Mouse (Mus musculus) limb, embryonic 14.5 days (tissue): ENCODE data around the gene Tcta. TPM values are rescaled to one million over a fixed set of nuclear protein-coding genes. Genes with fewer than 3 reads are reported as not detected.
"Not testable (repeated sequence)": the region's sequence is repeated elsewhere in the genome, so short reads cannot be mapped to it uniquely, and the experiment has no call there.

ENCODE experiments used
- ATAC-seq: fragments of 200-750 bp; cut with Nextera tagmentation; 2 replicates; pipeline ENCODE4 v1.8.0; 2017; ENCODE audit warnings: low read depth, moderate number of reproducible peaks, moderate TSS enrichment; ENCODE audit not compliant: low FRiP score
- DNase-seq: peaks from one replicate; pipeline ENCODE4 v3.0.0-alpha.2; 2015; ENCODE audit warnings: low spot score
- H3K27ac ChIP-seq: fragments of 300-500 bp; sonication (generic); replicated peaks from 2 replicates; pipeline ENCODE4 v1.5.1; 2014; ENCODE audit warnings: low read depth, mild to moderate bottlenecking, low read length, moderate library complexity, mixed read lengths
- H3K27me3 ChIP-seq: fragments of 300-500 bp; sonication (generic); 2 replicates; pipeline ENCODE4 v1.6.1; 2014; ENCODE audit warnings: low read length, mixed read lengths; ENCODE audit not compliant: control insufficient read depth, insufficient read depth
- H3K36me3 ChIP-seq: fragments of 300-500 bp; sonication (generic); 2 replicates; pipeline ENCODE4 v1.6.1; 2014; ENCODE audit warnings: mild to moderate bottlenecking, low read length, moderate library complexity, mixed read lengths; ENCODE audit not compliant: control insufficient read depth, insufficient read depth
- H3K4me1 ChIP-seq: fragments of 300-500 bp; sonication (generic); 2 replicates; pipeline ENCODE4 v1.6.1; 2014; ENCODE audit warnings: antibody characterized with exemption, low read length, mixed read lengths; ENCODE audit not compliant: control insufficient read depth, insufficient read depth
- H3K4me2 ChIP-seq: fragments of 300-500 bp; sonication (generic); replicated peaks from 2 replicates; pipeline ENCODE4 v1.6.1; 2014; ENCODE audit warnings: low read depth, mild to moderate bottlenecking, low read length, moderate library complexity; ENCODE audit not compliant: severe bottlenecking
- H3K4me3 ChIP-seq: fragments of 300-500 bp; sonication (generic); replicated peaks from 2 replicates; pipeline ENCODE4 v1.5.1; 2014; ENCODE audit warnings: low read length
- H3K9ac ChIP-seq: fragments of 300-500 bp; sonication (generic); 2 replicates; pipeline ENCODE4 v1.6.1; 2014; ENCODE audit warnings: mild to moderate bottlenecking, low read depth, low read length, moderate library complexity; ENCODE audit not compliant: severe bottlenecking
- H3K9me3 ChIP-seq: fragments of 300-500 bp; sonication (generic); 2 replicates; pipeline ENCODE4 v1.6.1; 2016; ENCODE audit warnings: low read length; ENCODE audit not compliant: control insufficient read depth
- POLR2A ChIP-seq: fragments of 200-500 bp; IDR thresholded peaks from 2 replicates; pipeline ENCODE4 v1.8.0; 2012; ENCODE audit warnings: inconsistent platforms, mild to moderate bottlenecking, moderate library complexity, borderline replicate concordance; ENCODE audit not compliant: insufficient read depth, insufficient read length; ENCODE audit errors: extremely low read depth
- WGBS: fragments of 180-500 bp; shearing (Covaris S2); extraction: QIAGEN DNeasy Blood & Tissue Kit; methylation state at CpG from one replicate; pipeline ENCODE4 v1.1.7; 2014; 5-methylcytosine and 5-hydroxymethylcytosine counted together
- polyA plus RNA-seq, 2 experiments: library from polyadenylated mRNA; depleted of rRNA in 1 of 2; stranded (reverse) in 1 of 2; unstranded in 1 of 2; fragments of >200 nt; fragmentation: Nextera tagmentation in 1 of 2; extraction: Ambion mirVana in 1 of 2; gene quantifications; 2 replicates each; pipeline versions ENCODE4 v1.2.1 to v1.2.3; 2012 to 2014

Gene Tcta
- polyA plus RNA-seq, 2 experiments: 36.8 to 38.6 TPM

DNA sequence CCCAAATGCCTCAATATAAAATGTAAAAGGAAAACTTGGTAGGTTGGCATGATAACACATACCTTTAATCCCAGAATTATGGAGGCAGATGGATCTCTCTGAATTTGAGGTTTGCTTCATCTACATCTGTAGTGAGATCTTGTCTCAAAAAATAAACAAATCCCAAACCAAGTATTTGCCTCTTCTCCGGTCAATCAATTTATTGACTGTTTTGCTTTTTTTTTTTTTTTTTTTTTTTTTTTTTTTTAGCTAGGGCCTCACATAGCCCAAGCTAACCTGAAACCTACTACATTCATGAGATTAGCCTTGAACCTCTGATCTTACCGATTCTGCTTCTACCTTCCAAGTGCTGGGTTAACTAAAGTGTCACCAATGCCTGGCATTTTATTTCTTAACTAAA, 16.6 kb downstream of the Tcta start:
- Histone ChIP-seq H3K36me3 (peaks cover 5% of the 10 kb centered on the region; the same call in 1 of the 2 replicates), H3K9me3 (no peaks in the 10 kb centered on the region), H3K4me1 (peaks cover 5% of the 10 kb centered on the region), H3K4me3 (peak overlapping the region; percentile 54), H3K9ac (peak overlapping the region; percentile 61; the same call in 1 of the 2 replicates), H3K27me3 (no peaks in the 10 kb centered on the region), H3K4me2 (peak overlapping the region; percentile 56; the same call in 1 of the 2 replicates), H3K27ac (peak overlapping the region; percentile 80)
- DNase-seq: no peak
- 63% methylated on average over 2 of the region's 2 CpGs for WGBS
- no peak for ATAC-seq
- no peak for TF ChIP-seq POLR2A

DNA sequence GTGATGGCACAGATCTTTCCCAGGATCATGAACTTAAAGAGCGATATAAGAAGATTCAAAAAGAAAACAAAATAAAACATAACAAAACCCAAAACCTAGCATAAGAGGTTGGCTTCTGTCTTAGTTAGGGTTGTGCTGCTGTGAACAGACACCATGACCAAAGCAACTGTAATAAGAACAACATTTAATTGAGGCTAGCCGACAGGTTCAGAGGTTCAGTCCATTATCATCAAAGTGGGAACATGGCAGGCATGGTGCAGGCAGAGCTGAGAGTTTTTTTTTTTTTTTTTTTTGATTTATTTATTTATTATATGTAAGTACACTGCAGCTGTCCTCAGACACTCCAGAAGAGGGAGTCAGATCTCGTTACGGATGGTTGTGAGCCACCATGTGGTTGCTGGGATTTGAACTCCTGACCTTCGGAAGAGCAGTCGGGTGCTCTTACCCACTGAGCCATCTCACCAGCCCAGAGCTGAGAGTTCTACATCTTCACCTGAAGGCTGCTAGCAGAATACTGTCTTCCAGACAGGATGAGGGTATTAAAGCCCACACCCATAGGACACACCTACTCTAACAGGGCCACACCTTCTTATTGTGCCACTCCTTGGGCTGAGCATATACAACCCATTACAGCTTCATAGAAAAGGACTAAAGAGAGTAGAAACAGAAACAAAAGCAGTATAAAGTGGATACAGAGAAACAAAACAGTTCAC, 18.3 kb downstream of the Tcta start:
- H3K9me3 ChIP-seq, H3K4me1 ChIP-seq, H3K9ac ChIP-seq, ATAC-seq, H3K27ac ChIP-seq, H3K27me3 ChIP-seq, H3K4me3 ChIP-seq, H3K36me3 ChIP-seq, DNase-seq, H3K4me2 ChIP-seq: not testable (repeated sequence)
- WGBS: 73% methylated on average over 5 of the region's 6 CpGs

GRCm38 (mm10) chr9:108284410-108284809, 21.6 kb downstream of the Tcta start:
- DNase-seq (peak; percentile 83), ATAC-seq (peak; percentile 77)
- H3K9ac ChIP-seq: no peak overlapping the region
- no peaks in the 10 kb centered on the region for H3K4me1 ChIP-seq
- no peaks in the 10 kb centered on the region for H3K9me3 ChIP-seq
- no peaks in the 10 kb centered on the region for H3K36me3 ChIP-seq
- H3K27me3 ChIP-seq: no peaks in the 10 kb centered on the region
- no peak overlapping the region for H3K27ac ChIP-seq
- TF ChIP-seq POLR2A: no peak
- 11% methylated on average over 6 of the region's 6 CpGs for WGBS
- no peak overlapping the region for H3K4me3 ChIP-seq
- H3K4me2 ChIP-seq: no peak overlapping the region

GRCm38 (mm10) chr9:108280071-108280828, 25.7 kb downstream of the Tcta start:
- peak overlapping the region; percentile 40; the same call in 1 of the 2 replicates for H3K27ac ChIP-seq
- 34% methylated on average over 8 of the region's 8 CpGs for WGBS
- no peaks in the 10 kb centered on the region for H3K4me1 ChIP-seq
- H3K27me3 ChIP-seq: no peaks in the 10 kb centered on the region
- no peak overlapping the region for H3K9ac ChIP-seq
- H3K36me3 ChIP-seq: no peaks in the 10 kb centered on the region
- no peaks in the 10 kb centered on the region for H3K9me3 ChIP-seq
- no peak overlapping the region for H3K4me2 ChIP-seq
- DNase-seq: peak; percentile 80
- H3K4me3 ChIP-seq: no peak overlapping the region
- ATAC-seq: peak; percentile 84
- no peak for TF ChIP-seq POLR2A

DNA sequence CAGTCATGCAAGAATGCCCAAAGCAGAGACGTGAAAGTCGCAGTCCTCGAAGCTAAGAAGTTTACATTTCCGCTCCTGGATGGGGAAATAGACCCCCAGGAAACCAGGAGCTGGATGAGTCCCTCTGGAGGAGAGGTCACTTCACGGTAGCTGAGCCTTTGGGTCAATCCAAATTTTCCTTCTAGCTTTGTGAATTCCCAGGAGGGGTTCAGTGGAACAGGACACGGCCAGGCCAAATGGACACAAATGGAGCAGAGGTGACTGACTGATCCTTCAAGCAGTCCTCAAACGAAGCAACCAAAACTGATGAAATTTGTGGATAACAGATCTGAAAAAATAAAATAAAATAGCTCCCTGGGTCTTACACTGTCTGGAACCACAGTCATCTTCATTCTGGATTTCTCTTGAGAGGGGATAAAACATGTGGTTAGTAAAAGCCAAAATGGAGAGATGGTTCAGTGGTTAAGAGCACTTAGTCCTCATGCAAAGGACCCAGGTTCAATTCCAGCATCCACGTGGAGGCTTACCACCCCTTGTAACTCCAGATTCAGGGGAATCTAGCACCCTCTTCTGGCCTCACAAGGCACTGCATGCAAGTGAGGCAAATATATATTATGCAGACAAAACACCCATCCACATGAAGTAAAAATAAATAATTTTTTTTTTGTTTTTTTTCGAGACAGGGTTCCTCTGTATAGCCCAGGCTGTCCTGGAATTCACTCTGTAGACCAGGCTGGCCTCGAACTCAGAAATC, 27.1 kb downstream of the Tcta start:
- Histone ChIP-seq H3K9me3 (no peaks in the 10 kb centered on the region), H3K36me3 (no peaks in the 10 kb centered on the region), H3K27ac (no peak overlapping the region), H3K9ac (no peak overlapping the region), H3K4me1 (no peaks in the 10 kb centered on the region), H3K4me3 (no peak overlapping the region), H3K4me2 (no peak overlapping the region), H3K27me3 (no peaks in the 10 kb centered on the region)
- no peak for DNase-seq
- no peak for TF ChIP-seq POLR2A
- ATAC-seq: no peak
- 75% methylated on average over 10 of the region's 10 CpGs for WGBS
